Mouse (Mus musculus): ENCODE measurements at regions not wholly inside any gene's neighbourhood (a gene's known extent, or its start where the extent isn't known, plus 50 kb on each side); places are given as distances from the start of the nearest gene placed in this dataset.
A peak's percentile ranks its signal among the peaks of the same experiment; 100 is the strongest.

- no peak for DNase-seq (ENCODE audit: low spot score)
Observed at GRCm38 (mm10) chr19:60408436-60408835, 59.7 kb downstream of the Prlhr start.

GRCm38 (mm10) chr19:60399425-60399824 is 68.7 kb downstream of the Prlhr start:
- no peak for DNase-seq (ENCODE audit: low spot score)

DNA sequence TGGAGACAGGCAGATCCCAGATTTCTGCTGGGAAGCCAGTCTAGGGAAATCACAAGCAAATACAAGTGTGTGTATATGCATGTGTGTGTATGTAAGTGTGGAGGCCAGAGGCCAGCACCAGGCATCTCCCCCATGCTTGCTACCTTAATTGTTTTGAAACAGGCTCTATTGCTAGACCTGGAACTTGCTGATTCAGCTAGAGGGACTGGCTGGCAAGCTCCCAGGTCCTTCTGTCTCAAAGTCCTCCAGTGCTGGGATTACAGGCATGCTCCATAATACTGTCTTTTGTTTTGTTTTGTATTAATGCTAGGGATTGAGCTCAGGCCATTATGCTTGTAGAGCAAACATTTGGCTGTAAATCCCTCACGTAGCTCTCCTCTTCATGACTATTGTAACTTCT is 70.4 kb downstream of the Prlhr start:
- DNase-seq (ENCODE audit: low spot score): no peak

DNA sequence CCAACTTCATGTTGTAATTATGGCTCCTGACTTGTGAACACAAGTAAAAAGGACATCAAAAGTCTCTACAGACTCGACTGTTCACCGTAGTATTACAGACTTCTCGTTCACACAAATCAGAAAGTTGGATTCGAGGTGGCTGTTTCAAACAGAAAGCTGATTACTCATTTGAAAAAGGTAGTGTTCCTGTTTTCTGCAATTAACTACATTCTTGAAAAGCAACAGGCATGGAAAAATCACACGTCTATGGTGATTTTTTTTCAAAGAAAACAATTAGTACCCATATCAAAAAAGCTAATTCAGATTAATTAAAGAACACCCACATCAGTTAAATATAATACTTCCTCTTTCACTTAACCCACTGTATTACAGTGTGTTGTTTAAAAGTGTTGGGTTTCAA is 71.5 kb downstream of the Prlhr start:
- no peak for DNase-seq (ENCODE audit: low spot score)

DNA sequence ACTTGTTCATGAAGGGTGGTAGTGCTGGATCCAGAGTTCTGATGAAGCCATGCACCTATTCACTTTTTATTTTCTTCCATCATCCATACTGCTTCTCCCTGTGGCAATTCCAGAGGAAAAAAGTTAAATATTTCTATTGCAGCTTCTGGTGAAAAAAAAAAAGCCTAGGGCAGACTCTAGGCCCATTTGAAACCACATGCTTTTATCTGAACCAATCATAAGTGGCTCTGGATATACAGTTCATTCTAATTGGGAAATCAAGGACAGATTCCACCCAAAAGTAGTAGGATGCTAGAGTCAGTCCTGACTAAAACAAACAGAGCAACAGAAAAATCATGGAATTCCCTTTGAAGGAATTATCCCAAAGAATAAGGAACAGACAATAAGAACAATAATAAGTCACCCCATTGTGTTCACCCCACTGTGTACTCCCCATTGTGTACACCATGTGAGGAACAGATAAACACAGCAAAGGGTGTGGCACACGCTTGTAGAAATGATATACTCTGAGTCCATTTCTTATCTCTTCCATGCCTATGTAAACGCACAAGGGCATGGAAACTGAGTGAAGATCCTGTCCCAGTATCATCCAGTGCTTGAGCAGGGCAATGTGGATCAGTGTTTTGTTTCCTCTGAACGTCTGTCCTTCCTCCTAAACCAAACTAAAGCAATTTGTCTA is 81.4 kb downstream of the Prlhr start:
- no peak for DNase-seq (ENCODE audit: low spot score)

GRCm38 (mm10) chr19:60384721-60385120 is 83.4 kb downstream of the Prlhr start:
- DNase-seq (ENCODE audit: low spot score): no peak

DNA sequence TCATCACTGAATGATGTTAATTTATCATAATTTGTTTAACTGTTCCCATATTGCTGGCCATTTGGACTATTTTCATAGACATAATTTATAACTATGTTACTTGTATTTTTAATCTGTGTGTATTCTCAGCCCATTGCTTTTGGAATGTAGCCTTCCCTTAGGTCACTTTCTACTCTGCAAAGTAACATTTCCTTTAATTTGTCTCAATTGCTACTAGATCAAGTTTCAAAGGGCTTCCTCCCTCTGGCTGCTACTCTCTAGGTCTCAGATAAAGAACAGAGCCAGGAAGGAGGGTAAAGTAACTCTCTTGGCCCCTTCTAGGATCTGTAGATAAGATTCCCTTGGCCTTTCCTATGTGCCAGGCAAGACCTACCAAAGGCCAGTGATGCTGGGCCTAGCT is 85.4 kb downstream of the Prlhr start:
- no peak for DNase-seq (ENCODE audit: low spot score)

GRCm38 (mm10) chr19:60379030-60379605 is 89.0 kb downstream of the Prlhr start:
- no peak for DNase-seq (ENCODE audit: low spot score)

- no peak for DNase-seq (ENCODE audit: low spot score)
Observed at GRCm38 (mm10) chr19:60363988-60364599, 104.0 kb downstream of the Prlhr start.

DNA sequence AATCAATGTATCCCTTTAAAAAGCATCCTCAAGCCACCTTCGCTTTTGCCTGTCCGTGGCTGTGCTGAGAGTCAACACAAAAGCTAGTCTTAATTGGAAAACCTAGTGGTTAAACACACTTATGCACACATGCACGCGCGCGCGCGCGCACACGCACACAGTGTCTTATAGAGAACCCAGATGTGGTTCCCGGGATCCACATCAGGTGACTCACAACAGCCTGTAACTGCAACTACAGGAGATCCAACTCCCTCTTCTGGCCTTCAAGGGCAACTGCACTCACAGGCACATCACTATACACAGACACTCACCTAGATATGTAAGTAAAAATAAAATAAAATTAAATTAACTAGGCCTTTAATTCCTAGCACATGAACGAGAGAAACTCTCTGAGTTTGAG is 118.4 kb upstream of the Fam204a start:
- no peak for DNase-seq (ENCODE audit: low spot score)

DNA sequence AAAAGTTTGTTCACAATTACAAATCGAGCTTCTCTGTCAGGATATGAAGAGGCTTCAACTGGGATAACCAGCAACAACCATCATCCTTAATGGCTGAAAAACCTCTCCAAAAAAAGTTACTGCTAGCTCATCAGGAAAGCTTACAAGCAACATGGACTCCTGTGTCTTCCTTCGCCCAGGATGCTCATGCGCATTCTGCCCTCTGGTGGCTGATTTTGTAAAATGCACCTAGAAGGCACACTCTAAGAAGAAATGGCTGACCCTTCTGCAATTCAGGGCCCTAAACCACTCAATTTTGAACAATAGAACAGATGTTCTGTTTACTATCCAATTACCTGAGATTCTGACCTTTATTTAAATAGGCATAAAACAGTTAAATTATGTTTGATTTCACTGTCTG is 115.0 kb upstream of the Fam204a start:
- peak; percentile 13 for DNase-seq (ENCODE audit: low spot score)

GRCm38 (mm10) chr19:60340234-60340633 is 113.7 kb upstream of the Fam204a start:
- DNase-seq (ENCODE audit: low spot score): no peak

- no peak for DNase-seq (ENCODE audit: low spot score)
Observed at GRCm38 (mm10) chr19:60334521-60334920, 108.0 kb upstream of the Fam204a start.

GRCm38 (mm10) chr19:60328295-60328694 is 101.8 kb upstream of the Fam204a start:
- no peak for DNase-seq (ENCODE audit: low spot score)

- DNase-seq (ENCODE audit: low spot score): no peak
Observed at GRCm38 (mm10) chr19:60325612-60326011, 99.1 kb upstream of the Fam204a start.

DNA sequence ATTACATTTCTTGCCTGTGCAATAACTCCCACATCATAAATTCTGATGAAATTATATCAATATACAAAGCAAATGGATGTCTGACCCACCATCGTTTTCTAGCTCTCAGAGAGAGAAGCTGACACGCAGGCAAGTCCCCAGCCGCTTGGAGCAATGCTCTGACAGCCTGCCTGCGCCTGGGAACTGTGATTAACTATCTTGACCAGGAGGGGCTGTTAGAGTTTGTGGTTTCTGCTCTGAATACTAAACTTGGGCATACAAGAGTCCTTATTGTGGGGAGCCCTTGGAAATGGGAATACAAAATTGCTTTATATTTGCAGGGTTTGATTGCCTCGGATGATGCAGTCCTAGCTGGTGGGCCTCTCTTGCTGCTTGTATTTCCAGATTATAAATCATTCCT is 98.6 kb upstream of the Fam204a start:
- no peak for DNase-seq (ENCODE audit: low spot score)

DNA sequence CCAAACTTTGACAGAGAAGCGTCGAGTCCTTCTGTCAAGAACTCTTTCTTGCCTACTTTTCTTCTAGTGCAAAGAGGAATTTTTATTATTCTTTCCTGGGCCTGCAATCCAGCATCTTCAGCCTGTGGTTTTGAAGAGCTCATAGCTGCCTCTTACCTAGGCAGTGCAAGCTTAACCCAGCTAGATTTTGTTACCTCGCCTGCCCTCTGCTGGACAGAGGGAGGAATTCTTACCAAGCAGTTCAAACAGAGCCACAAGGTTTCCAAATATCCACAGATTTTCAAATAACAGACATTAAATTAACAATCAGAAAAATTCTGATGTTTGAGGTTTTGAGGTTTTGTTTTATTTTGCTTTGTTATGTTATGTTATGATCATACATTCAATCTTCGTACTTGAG is 84.1 kb upstream of the Fam204a start:
- DNase-seq (ENCODE audit: low spot score): peak; percentile 26

GRCm38 (mm10) chr19:60302371-60302770 is 75.9 kb upstream of the Fam204a start:
- DNase-seq (ENCODE audit: low spot score): no peak

- no peak for DNase-seq (ENCODE audit: low spot score)
Observed at GRCm38 (mm10) chr19:60300891-60301290, 74.4 kb upstream of the Fam204a start.

DNA sequence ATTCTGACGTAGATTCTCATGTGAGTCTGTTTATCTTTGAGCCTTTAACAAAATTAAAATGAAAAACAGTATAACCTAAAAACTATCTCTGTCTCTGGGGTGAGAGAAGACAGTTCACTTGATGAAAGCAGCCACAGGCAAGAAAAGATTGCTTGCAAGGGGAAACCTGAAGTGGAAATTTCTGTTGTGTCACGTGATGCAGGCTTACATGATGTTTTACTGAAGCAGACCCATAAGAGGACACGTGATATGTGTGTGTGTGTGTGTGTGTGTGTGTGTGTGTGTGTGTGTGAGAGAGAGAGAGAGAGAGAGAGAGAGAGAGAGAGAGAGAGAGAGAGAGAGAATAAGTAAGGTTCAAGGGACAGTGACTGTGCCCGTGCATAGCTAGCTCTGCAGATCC is 63.7 kb upstream of the Fam204a start:
- no peak for DNase-seq (ENCODE audit: low spot score)

- no peak for DNase-seq (ENCODE audit: low spot score)
Observed at GRCm38 (mm10) chr19:60286810-60287396, 60.4 kb upstream of the Fam204a start.

GRCm38 (mm10) chr19:60284901-60285300 is 58.4 kb upstream of the Fam204a start:
- DNase-seq (ENCODE audit: low spot score): no peak
